Mouse (Mus musculus) ovary, postnatal 10 days (tissue): ENCODE measurements around the gene Gpha2.

ENCODE experiments used
- DNase-seq: peaks from one replicate; pipeline ENCODE4 v3.0.0; 2022; ENCODE audit warnings: low spot score

Gpha2 gene

DNA sequence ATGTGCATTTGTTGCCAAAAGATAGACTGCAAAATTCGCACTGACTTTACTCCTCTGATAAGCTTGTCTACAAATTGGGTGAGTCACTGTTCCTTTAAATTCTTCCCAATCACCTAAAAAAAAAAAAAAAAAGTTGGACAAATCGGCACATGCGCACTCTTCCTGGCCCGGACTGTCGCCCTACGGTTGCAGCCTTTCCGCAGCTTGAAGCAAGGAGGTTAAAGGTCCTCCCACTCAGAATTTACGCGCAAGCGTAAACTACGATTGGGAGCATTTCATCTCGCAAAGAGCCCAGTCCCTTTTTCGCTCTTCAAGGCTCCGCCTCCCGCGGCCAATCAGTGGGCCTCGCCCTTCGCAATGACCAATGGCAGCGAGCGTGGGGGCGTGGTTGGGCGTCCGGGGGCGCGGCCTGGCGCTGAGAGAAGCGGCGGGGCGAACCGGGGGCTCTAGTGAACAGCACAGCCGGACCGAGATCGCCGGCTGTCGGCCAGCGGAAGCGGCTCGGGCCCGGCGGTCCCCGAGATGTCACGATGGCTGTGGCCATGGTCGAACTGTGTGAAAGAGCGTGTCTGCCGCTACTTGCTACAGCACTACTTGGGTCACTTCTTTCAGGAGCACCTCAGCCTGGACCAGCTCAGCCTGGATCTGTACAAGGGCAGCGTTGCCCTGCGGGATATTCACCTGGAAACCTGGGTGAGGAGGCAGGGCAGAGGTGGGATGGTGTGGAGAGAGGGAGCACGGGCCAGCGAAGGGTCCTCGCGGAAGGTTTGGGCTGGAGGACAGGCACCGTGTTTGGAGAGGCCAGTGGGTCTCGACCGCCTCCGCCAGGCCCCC, 15.3 kb downstream of the Gpha2 start, which contains the start of gene Atg2a:
Atg2a (plus strand) TSS at position 395 of the 834 bp plus-strand sequence.
- peak; percentile 92 for DNase-seq

GRCm38 (mm10) chr19:6242281-6242680, 16.1 kb downstream of the Gpha2 start:
- no peak for DNase-seq

GRCm38 (mm10) chr19:6243226-6243625, 17.0 kb downstream of the Gpha2 start:
- no peak for DNase-seq

DNA sequence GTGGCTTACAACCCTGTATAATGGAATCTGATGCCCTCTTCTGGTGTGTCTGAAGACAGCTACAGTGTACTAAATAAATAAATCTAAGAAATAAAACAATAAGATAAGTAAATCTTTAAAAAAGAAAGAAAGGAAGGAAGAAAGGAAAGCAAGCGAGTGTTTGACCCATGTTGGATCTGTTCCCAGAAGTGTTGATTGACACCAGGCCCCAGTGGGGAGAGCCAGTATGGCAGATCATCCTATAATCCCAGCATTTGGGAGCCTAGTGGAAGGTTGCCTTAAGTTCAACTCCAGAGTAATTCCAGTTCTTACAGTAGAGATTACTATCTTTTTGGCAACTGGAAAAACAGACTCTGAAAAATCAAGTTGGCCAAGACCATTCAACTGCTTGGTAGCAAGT, 19.6 kb downstream of the Gpha2 start:
- no peak for DNase-seq

- no peak for DNase-seq
Observed at GRCm38 (mm10) chr19:6247526-6248300, 21.5 kb downstream of the Gpha2 start.

DNA sequence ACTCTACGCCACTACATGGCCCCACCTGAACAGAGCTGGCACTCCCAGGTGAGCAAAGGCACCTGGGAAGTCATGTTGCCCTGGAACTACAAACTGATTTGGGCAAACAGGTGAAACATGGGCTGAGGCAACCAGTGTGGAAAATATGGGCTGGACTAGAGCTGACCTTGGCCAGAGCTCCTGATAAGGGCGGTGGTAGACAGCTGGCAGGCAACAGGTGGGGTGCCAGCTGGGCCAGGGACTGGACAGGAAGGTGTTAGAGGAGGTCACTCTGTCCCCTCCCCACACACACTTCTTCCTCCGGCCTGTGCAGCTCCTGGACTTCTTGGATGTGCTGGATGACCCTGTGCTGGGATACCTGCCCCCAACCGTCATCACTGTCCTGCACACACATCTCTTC, 26.8 kb downstream of the Gpha2 start:
- DNase-seq = no peak

DNA sequence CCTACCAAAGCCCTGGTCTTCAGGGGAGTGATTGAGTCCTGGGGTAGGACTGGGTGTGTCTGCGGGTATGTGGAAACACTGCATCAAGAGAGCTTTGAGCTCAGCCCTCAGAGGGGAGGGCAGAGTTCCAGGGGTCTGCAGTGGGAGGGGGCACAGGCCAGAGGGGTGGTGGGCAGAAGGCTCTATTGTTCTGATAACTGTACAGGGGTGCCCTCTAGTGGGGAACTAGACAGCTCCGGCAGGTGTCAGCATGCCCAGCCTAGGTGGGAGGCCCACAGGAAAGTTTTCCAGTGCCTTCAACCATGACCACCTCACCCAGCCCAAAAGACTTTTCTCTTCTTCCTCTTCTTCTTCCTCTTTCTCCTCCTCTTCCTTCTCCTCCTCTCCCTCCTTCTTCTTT, 34.2 kb downstream of the Gpha2 start:
- no peak for DNase-seq

GRCm38 (mm10) chr19:6260946-6261345, 34.8 kb downstream of the Gpha2 start:
- DNase-seq = no peak

DNA sequence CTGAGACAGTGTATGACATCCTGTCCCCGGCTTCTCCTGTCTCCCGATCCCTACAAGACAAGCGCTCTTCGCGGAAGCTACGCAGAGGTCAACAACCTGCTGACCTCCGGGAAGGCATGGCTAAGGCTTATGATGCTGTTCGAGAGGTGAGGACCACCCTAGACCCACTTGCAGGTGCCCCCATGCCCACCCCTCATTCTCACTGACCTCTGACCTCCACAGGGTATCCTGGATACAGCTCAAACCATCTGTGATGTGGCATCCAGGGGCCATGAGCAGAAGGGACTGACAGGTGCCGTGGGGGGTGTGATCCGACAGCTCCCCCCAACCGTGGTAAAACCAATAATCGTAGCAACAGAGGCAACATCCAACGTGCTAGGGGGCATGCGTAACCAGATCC, 35.2 kb downstream of the Gpha2 start:
- DNase-seq = no peak

DNA sequence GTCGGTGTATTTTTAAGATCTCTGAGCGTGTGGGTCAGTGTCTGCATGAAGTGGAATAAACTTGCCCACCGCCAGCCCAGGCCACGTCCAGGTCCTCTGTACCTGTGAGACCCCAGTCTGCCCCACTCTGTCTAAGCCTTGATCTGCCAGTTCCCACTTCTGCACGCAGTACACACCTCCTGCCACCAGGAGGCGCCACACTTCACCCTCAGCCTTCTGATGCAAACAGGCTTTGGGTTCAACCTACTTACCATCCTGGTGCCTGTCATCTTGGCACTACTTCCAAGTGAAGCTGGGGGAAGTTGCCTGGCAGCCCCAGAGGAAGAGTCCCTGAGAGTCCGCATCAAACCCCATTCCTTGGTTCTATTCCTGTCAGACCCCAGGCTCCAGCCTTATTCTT, 36.0 kb downstream of the Gpha2 start:
- DNase-seq = no peak

DNA sequence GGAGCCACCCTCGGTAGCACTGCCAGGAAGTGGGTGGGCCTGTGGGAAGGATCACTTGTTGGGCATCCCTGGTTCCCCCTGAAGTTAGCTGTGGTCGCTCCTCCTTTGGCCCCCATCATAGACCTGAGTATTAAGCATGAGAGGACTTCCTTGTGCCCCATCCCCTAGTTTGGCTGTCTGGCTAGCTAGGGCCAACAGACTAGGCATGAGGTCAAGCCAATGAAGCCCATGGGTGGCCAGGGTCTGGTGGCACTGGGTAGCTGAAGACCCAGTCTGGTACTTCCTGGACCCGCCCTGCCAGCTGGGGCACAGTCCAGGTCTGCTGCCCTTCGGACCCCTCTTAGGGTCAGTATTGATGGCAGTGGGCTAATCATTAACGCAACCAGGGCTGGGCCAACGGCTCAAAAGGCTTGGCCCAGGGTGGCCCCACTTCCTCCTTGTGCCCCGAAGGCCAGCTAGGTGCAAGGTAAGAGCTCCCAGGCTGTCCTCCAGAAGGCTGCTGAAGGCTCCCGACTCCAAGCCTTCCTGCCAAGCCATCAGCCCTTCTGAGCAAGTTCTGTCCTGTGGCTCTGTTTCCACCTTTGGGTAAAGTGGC, 36.8 kb downstream of the Gpha2 start:
- no peak for DNase-seq

GRCm38 (mm10) chr19:6264200-6264599, 38.0 kb downstream of the Gpha2 start:
- DNase-seq = no peak

DNA sequence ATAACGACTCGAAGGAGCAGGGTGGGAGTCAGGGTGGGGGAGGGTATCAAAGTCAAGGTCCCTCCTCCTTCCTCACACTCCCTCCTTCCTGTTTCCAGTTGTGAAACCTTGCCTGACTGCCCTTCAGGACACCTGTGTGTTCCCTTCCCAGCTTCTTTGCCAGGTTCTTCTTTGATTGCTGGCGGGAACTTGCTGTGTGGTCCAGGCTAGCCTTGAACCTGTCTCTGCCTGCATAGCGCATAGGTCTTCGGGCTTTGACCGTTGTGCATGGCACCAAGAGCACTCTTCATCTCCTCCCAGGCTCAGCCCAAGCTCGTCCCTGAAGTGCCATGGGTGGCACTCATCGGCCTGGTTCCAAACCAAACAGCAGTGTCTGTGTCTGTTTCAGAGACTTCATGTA, 38.8 kb downstream of the Gpha2 start:
- no peak for DNase-seq

- DNase-seq = no peak
Observed at GRCm38 (mm10) chr19:6265727-6266182, 39.6 kb downstream of the Gpha2 start.

DNA sequence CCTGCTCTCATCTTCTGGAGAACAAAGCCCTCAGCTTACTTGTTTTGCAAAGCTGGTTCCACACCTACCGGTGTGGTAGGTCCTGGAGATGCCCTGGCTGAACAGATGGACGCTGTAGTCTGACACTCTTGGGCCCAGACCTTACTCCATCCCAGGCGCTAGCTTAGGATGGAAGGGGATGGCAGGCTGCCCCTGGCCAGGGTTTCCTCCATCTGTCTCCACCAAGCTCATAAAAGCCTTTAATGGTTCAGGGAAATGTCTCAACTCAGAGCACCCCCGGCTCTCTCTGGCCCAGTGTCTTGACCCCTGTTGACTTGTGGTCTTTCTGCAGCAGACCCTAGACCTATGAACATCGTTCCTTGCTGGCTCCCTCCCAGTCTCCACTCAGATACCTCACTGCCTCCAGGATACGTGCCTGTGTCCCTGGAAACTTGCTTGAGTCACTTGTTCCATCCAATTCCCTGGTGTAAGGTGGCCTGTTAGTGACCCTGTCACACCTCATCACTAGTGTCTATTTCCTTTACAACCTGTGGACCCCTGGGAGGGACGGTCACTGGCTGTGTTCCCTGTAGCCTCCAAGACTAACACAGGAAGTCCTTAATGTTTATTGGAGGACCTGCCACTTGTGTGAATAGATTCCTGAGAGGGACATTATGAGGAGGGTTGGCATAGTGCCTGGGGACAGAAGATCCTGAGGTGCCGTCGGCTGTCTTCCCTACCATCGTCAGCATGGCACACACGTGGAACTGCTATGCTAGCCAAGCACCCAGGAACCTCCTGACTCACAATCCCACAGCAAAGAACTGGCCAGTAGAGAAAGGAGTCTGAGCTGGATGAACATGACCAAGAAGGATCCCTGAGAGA, 41.4 kb downstream of the Gpha2 start:
- DNase-seq = no peak

- peak; percentile 80 for DNase-seq
Observed at GRCm38 (mm10) chr19:6268170-6268528, 42.0 kb downstream of the Gpha2 start.

DNA sequence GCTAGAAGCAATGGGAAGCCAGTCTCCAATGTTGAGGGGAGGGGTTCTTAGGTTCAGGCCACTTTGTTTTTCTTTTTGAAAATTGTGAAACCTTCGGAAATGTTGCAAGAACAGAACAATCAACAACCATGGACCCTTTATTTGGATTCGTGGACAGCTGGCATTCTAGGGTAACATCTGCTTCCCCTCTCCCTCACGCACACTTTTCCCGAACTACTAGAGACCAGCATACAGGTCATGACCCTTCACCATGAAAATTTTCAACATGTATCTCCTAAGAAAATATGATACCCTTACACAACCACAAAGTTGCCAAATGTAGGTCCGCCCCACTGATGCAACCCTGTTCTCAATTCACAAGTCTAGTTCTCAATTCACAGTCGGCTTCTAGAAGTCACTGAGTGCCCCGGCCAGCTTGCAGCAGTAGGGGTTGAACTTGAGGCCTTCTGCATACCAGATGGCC, 42.5 kb downstream of the Gpha2 start:
- no peak for DNase-seq

GRCm38 (mm10) chr19:6269798-6270475, 43.8 kb downstream of the Gpha2 start:
- DNase-seq = no peak

DNA sequence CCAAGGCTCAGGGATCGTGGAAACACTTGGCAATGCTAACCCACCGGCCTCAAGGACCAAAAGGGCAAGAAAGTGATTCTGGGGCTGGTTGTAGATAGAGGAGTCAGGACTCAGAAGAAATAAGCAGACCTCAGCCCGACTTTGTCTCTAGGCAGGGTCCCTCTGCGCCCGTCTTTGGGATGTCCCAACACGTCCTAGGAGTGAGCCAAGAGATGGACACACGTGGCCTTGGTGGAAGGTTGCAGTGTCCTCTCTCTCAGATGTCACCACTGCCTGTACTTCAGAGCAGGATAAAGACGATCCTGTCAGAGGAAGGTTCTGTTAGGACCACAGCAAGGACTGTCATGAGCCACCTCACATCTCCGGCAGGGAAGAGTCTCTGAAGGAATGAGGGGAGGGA, 44.5 kb downstream of the Gpha2 start:
- no peak for DNase-seq

- no peak for DNase-seq
Observed at GRCm38 (mm10) chr19:6271206-6271605, 45.0 kb downstream of the Gpha2 start.

- no peak for DNase-seq
Observed at GRCm38 (mm10) chr19:6272053-6272452, 45.9 kb downstream of the Gpha2 start.
